Comparison of ENCODE assay signal across 8 mouse cellular contexts in genomic region chr11:69088103-69088855, GRCm38 (mm10). TPM values are rescaled to one million over a fixed set of nuclear protein-coding genes. Genes with fewer than 3 reads are reported as not detected.
DNase-seq lines count a peak whose midpoint lies in the region; ATAC-seq and TF ChIP-seq lines count a peak whose summit lies in the region.

Gene Vamp2 (plus strand): TSS chr11:69088490.

- peak within 1 kb of the TSS; percentile 74 for H3K4me2 ChIP-seq in CH12.LX (ENCODE audit: insufficient read depth, low read depth, poor library complexity, severe bottlenecking)
- peak within 1 kb of the TSS; percentile 84 for H3K4me2 ChIP-seq in forebrain, embryonic 15.5 days (replicated peaks)
- peak within 1 kb of the TSS; percentile 92 for H3K4me2 ChIP-seq in lung, embryonic 14.5 days

- peak; percentile 85 for TF ChIP-seq POLR2A in CH12.LX (IDR thresholded peaks at IDR 0.05; ENCODE audit: low read depth, low read length)

- DNase-seq in CH12.LX (ENCODE audit: extremely low read depth): peak; percentile 83
- DNase-seq in cerebellum, adult 11 months: peak; percentile 94
- peak; percentile 94 to 96 for DNase-seq in heart, postnatal 14 days
- peak; percentile 90 to 96 for DNase-seq in layer of hippocampus, adult 18-20 months (ENCODE audit: low spot score in 2 of 2)
- peak; percentile 96 for DNase-seq in lung, embryonic 14.5 days
- DNase-seq in thymus, adult 18-20 months: peak; percentile 78 to 79

- no peak for TF ChIP-seq RAD21 in CH12.LX (IDR thresholded peaks at IDR 0.05; ENCODE audit: low read depth, low read length)

- in situ Hi-C loops in CH12.LX (cut with MboI; ENCODE audit: low pct_ligation_motif_present, low pct_unique_long_range_greater_than_20kb, low sequenced_read_pairs): loop anchor here (25.0 kb wide), 1 partner anchor 924 kb away; the partner anchor contains the start of genes Acadvl, Dlg4 and Dvl2

- peaks cover 4% of the 10 kb centered on the region for H3K9me3 ChIP-seq in CH12.LX (replicated peaks; ENCODE audit: low read length)
- no peaks in the 10 kb centered on the region for H3K9me3 ChIP-seq in forebrain, embryonic 15.5 days
- no peaks in the 10 kb centered on the region for H3K9me3 ChIP-seq in lung, embryonic 14.5 days (ENCODE audit: low read depth, low read length)

- intact Hi-C loops in heart, postnatal 14 days (cut with DNase I): loop anchor here (2.0 kb wide), 1 partner anchor 17 kb away; the partner anchor contains the start of gene Tmem107

- ATAC-seq in forebrain, embryonic 15.5 days (replicated peaks): peak; percentile 88
- peak; percentile 84 for ATAC-seq in lung, embryonic 14.5 days (ENCODE audit: insufficient read depth)
- peak; percentile 59 for ATAC-seq in neutrophil, adult 5-6 weeks (ENCODE audit: extremely low read depth, insufficient number of reproducible peaks, low FRiP score, poor library complexity, severe bottlenecking)

- peak within 1 kb of the TSS; percentile 89 to 99 (median 89) for H3K4me3 ChIP-seq in CH12.LX (replicated peaks in 1 of 3; ENCODE audit: low read depth in 2 of 3, low read length in 2 of 3, poor library complexity in 1 of 3)
- peak within 1 kb of the TSS; percentile 95 for H3K4me3 ChIP-seq in forebrain, embryonic 15.5 days
- peak within 1 kb of the TSS; percentile 100 for H3K4me3 ChIP-seq in lung, embryonic 14.5 days (ENCODE audit: low read depth, low read length)

- under 1% methylated on average over 67 of the region's 67 CpGs for WGBS in forebrain, embryonic 15.5 days
- under 1% methylated on average over 67 of the region's 67 CpGs for WGBS in lung, embryonic 14.5 days

- peaks cover 29% of the 10 kb centered on the region for H3K79me2 ChIP-seq in CH12.LX (replicated peaks; ENCODE audit: control insufficient read depth, extremely low read depth, insufficient read depth, poor library complexity, severe bottlenecking)

- peaks cover 23 to 37% of the 10 kb centered on the region in 2 experiments for H3K36me3 ChIP-seq in CH12.LX (replicated peaks in 1 of 2; ENCODE audit: control insufficient read depth in 1 of 2, insufficient read depth in 1 of 2, low read length in 1 of 2)
- peaks cover 10% of the 10 kb centered on the region; the same call in 1 of the 2 replicates for H3K36me3 ChIP-seq in forebrain, embryonic 15.5 days
- peaks cover 35% of the 10 kb centered on the region for H3K36me3 ChIP-seq in lung, embryonic 14.5 days (ENCODE audit: insufficient read depth)

- peak within 1 kb of the TSS; percentile 96 for H3K9ac ChIP-seq in CH12.LX (ENCODE audit: insufficient read depth, low read depth)
- peak within 1 kb of the TSS; percentile 100 for H3K9ac ChIP-seq in forebrain, embryonic 15.5 days (replicated peaks)
- peak within 1 kb of the TSS; percentile 99 for H3K9ac ChIP-seq in lung, embryonic 14.5 days

- no peak for TF ChIP-seq CTCF in CH12.LX (conservative IDR thresholded peaks at IDR 0.05 in 1 of 2, IDR thresholded peaks at IDR 0.05 in 1 of 2; ENCODE audit: low read depth in 2 of 2, low read length in 2 of 2)
- TF ChIP-seq CTCF in lung, embryonic 14.5 days (IDR thresholded peaks at IDR 0.05; ENCODE audit: low read depth): no peak

- H3K27ac ChIP-seq in CH12.LX (ENCODE audit: insufficient read depth, low read depth): peak within 1 kb of the TSS; percentile 57
- H3K27ac ChIP-seq in forebrain, embryonic 15.5 days (replicated peaks): peak within 1 kb of the TSS; percentile 94
- H3K27ac ChIP-seq in lung, embryonic 14.5 days (ENCODE audit: low read depth): peak within 1 kb of the TSS; percentile 92

- no peak for TF ChIP-seq EP300 in CH12.LX (IDR thresholded peaks at IDR 0.05; ENCODE audit: low read length)

- peaks cover 23 to 48% of the 10 kb centered on the region in 2 experiments for H3K4me1 ChIP-seq in CH12.LX (ENCODE audit: control insufficient read depth in 1 of 2, insufficient read depth in 2 of 2)
- H3K4me1 ChIP-seq in forebrain, embryonic 15.5 days: peaks cover 31% of the 10 kb centered on the region
- peaks cover 8% of the 10 kb centered on the region for H3K4me1 ChIP-seq in lung, embryonic 14.5 days (ENCODE audit: insufficient read depth)

- dilution Hi-C loops in CH12.LX (cut with MboI; ENCODE audit: extremely low pct_ligation_motif_present, extremely low pct_unique_long_range_greater_than_20kb, low sequenced_read_pairs): no loop called here

- H3K27me3 ChIP-seq in CH12.LX (replicated peaks): peaks cover 22% of the 10 kb centered on the region
- H3K27me3 ChIP-seq in forebrain, embryonic 15.5 days: no peaks in the 10 kb centered on the region
- no peaks in the 10 kb centered on the region for H3K27me3 ChIP-seq in lung, embryonic 14.5 days (ENCODE audit: insufficient read depth, low read length)

TF ChIP-seq in CH12.LX, 34 proteins besides CTCF, POLR2A, EP300 and RAD21:
- peak; percentile 27; the same call in 1 of the 2 replicates for TF ChIP-seq HCFC1 (IDR thresholded peaks at IDR 0.05; ENCODE audit: low read depth, low read length)
- TF ChIP-seq NELFE (IDR thresholded peaks at IDR 0.05; ENCODE audit: low read depth, low read length): peak; percentile 87
- peak; percentile 62; the same call in 1 of the 2 replicates for TF ChIP-seq SIN3A (IDR thresholded peaks at IDR 0.05; ENCODE audit: low read length)
- TF ChIP-seq ZNF384 (IDR thresholded peaks at IDR 0.05; ENCODE audit: low read depth, low read length): no peak
- no peak for TF ChIP-seq MYC (IDR thresholded peaks at IDR 0.05; ENCODE audit: low read depth, low read length)
- no peak for TF ChIP-seq ZKSCAN1 (IDR thresholded peaks at IDR 0.05; ENCODE audit: borderline replicate concordance, low read depth, low read length)
- peak; percentile 38; the same call in 1 of the 2 replicates for TF ChIP-seq NRF1 (IDR thresholded peaks at IDR 0.05; ENCODE audit: low read depth, low read length)
- no peak for TF ChIP-seq TBP (conservative IDR thresholded peaks at IDR 0.05; ENCODE audit: low read depth, low read length)
- peak; percentile 82; the same call in 1 of the 2 replicates for TF ChIP-seq POLR2AphosphoS2 (IDR thresholded peaks at IDR 0.05; ENCODE audit: low read depth, low read length)
- peak; percentile 81 for TF ChIP-seq ELF1 (IDR thresholded peaks at IDR 0.05; ENCODE audit: low read depth, low read length)
- peak; percentile 70 for TF ChIP-seq TCF12 (IDR thresholded peaks at IDR 0.05; ENCODE audit: low read depth, low read length)
- TF ChIP-seq BHLHE40 (IDR thresholded peaks at IDR 0.05; ENCODE audit: low read depth, low read length): 0 out of 2 replicates have a peak, but pooled peaks have one; percentile 20
- 0 out of 2 replicates have a peak, but pooled peaks have one; percentile 15 for TF ChIP-seq MEF2A (IDR thresholded peaks at IDR 0.05; ENCODE audit: borderline replicate concordance, low read depth, low read length)
- 0 out of 2 replicates have a peak, but pooled peaks have one; percentile 86 for TF ChIP-seq UBTF (IDR thresholded peaks at IDR 0.05; ENCODE audit: low read depth, low read length)
- peak; percentile 21; the same call in 1 of the 2 replicates for TF ChIP-seq ETS1 (conservative IDR thresholded peaks at IDR 0.05; ENCODE audit: low read depth, low read length)
- no peak for TF ChIP-seq GABPA (IDR thresholded peaks at IDR 0.05; ENCODE audit: insufficient replicate concordance, low read depth, low read length)
- TF ChIP-seq ZC3H11A (IDR thresholded peaks at IDR 0.05; ENCODE audit: low read depth, low read length): no peak
- TF ChIP-seq CHD1 (IDR thresholded peaks at IDR 0.05; ENCODE audit: low read depth, low read length): peak; percentile 53; the same call in 1 of the 2 replicates
- 0 out of 2 replicates have a peak, but pooled peaks have one; percentile 17 for TF ChIP-seq CHD2 (IDR thresholded peaks at IDR 0.05; ENCODE audit: low read length)
- peak; percentile 60 for TF ChIP-seq MAZ (IDR thresholded peaks at IDR 0.05; ENCODE audit: low read depth, low read length)
- peak; percentile 71; the same call in 1 of the 2 replicates for TF ChIP-seq MXI1 (IDR thresholded peaks at IDR 0.05; ENCODE audit: low read depth, low read length)
- 0 out of 2 replicates have a peak, but pooled peaks have one; percentile 57 for TF ChIP-seq ZMIZ1 (IDR thresholded peaks at IDR 0.05; ENCODE audit: low read depth, low read length)
TF ChIP-seq in CH12.LX: peak in this region for 16.

RNA-seq across cellular contexts. Expression of gene Vamp2, which starts in this region (rescaled TPM):
- 8.0 and 8.2 TPM in 2 replicates for total RNA-seq in CH12.LX (2012; rRNA removed)
- total RNA-seq in CH12.LX (2014; rRNA removed): 1.3 and 1.4 TPM in 2 replicates
- 26.0 and 26.7 TPM in 2 replicates for polyA plus RNA-seq in CH12.LX (2012; ENCODE audit: insufficient read length, low read depth)
- 179 and 188 TPM in 2 replicates for polyA plus RNA-seq in forebrain, embryonic 15.5 days (2015; fragmentation: Nextera tagmentation; extraction: Ambion mirVana)
- total RNA-seq in heart, postnatal 14 days (2021): 10 to 100 TPM; 68.8 to 72.6 TPM
- 1,000 to 10,000 TPM in 1 of 2 experiments, 100 to 1,000 TPM in 1; 995 to 1,010 TPM for total RNA-seq in layer of hippocampus, adult 18-20 months (2021)
- 64.0 and 64.2 TPM in 2 replicates for polyA plus RNA-seq in lung, embryonic 14.5 days (2014; fragmentation: Nextera tagmentation; extraction: Ambion mirVana)
- total RNA-seq in neutrophil, adult 5-6 weeks (2017): 108 and 111 TPM in 2 replicates

Comparison
In these comparisons a context has a peak if more than half of its experiments do, and no peak if none do; other contexts are left out.
1. Peak in every context shown above with its lines: DNase-seq, ATAC-seq, H3K4me3 ChIP-seq and H3K27ac ChIP-seq.
2. RNA of gene Vamp2 (total RNA-seq): 995 to 1,010 TPM in layer of hippocampus, adult 18-20 months, 108 to 111 TPM in neutrophil, adult 5-6 weeks and 68.8 to 72.6 TPM in heart, postnatal 14 days; 1.3 to 8.2 TPM in CH12.LX; every median in the first group is over 4 times any median in the second.